Mouse (Mus musculus): Measurements from ENCODE around the gene Tubg1.

The Tubg1 gene

GRCm38 (mm10) chr11:101119761-101120544, at the start of gene Tubg1, which contains the start of gene Retreg3:
Gene Tubg1 (plus strand): TSS chr11:101119938.
Gene Retreg3 (minus strand): TSS chr11:101119893.
- DNase-seq (ENCODE audit: low spot score) = peak; percentile 99

GRCm38 (mm10) chr11:101070189-101070527, 49.6 kb upstream of the Tubg1 start:
- no peak for DNase-seq (ENCODE audit: low spot score)

- no peak for DNase-seq (ENCODE audit: low spot score)
These were observed 48.8 kb upstream of the Tubg1 start for GRCm38 (mm10) chr11:101070987-101071386.

- DNase-seq (ENCODE audit: low spot score) = no peak
These were observed 47.8 kb upstream of the Tubg1 start for GRCm38 (mm10) chr11:101071810-101072428.

GRCm38 (mm10) chr11:101078121-101078520, 41.6 kb upstream of the Tubg1 start, which contains the start of gene Hsd17b1:
Gene Hsd17b1 (plus strand): TSS chr11:101078411.
- no peak for DNase-seq (ENCODE audit: low spot score)

GRCm38 (mm10) chr11:101079746-101080145, 40.0 kb upstream of the Tubg1 start:
- DNase-seq (ENCODE audit: low spot score) = peak; percentile 44

GRCm38 (mm10) chr11:101080421-101080820, 39.3 kb upstream of the Tubg1 start:
- DNase-seq (ENCODE audit: low spot score) = no peak

GRCm38 (mm10) chr11:101081659-101082058, 38.1 kb upstream of the Tubg1 start:
- no peak for DNase-seq (ENCODE audit: low spot score)

- peak; percentile 83 for DNase-seq (ENCODE audit: low spot score)
These were observed 37.3 kb upstream of the Tubg1 start, which contains the start of gene Coasy for GRCm38 (mm10) chr11:101082208-101083082. Gene Coasy (plus strand): TSS chr11:101082565.

- DNase-seq (ENCODE audit: low spot score) = no peak
These were observed 36.5 kb upstream of the Tubg1 start for GRCm38 (mm10) chr11:101083083-101083697.

- DNase-seq (ENCODE audit: low spot score) = no peak
These were observed 35.5 kb upstream of the Tubg1 start for GRCm38 (mm10) chr11:101084246-101084645.

- no peak for DNase-seq (ENCODE audit: low spot score)
These were observed 34.9 kb upstream of the Tubg1 start for GRCm38 (mm10) chr11:101084811-101085210.

- no peak for DNase-seq (ENCODE audit: low spot score)
These were observed 34.0 kb upstream of the Tubg1 start for GRCm38 (mm10) chr11:101085617-101086322.

GRCm38 (mm10) chr11:101086323-101086674, 33.4 kb upstream of the Tubg1 start:
- no peak for DNase-seq (ENCODE audit: low spot score)

- DNase-seq (ENCODE audit: low spot score) = peak; percentile 87
These were observed 32.7 kb upstream of the Tubg1 start, which contains the start of gene Mlx for GRCm38 (mm10) chr11:101086756-101087681. Gene Mlx (plus strand): TSS chr11:101087277.

- no peak for DNase-seq (ENCODE audit: low spot score)
These were observed 32.1 kb upstream of the Tubg1 start for GRCm38 (mm10) chr11:101087682-101088055.

- DNase-seq (ENCODE audit: low spot score) = no peak
These were observed 29.8 kb upstream of the Tubg1 start for GRCm38 (mm10) chr11:101089931-101090330.

- peak; percentile 20 for DNase-seq (ENCODE audit: low spot score)
These were observed 24.8 kb upstream of the Tubg1 start for GRCm38 (mm10) chr11:101094930-101095313.

- DNase-seq (ENCODE audit: low spot score) = peak; percentile 84
These were observed 24.3 kb upstream of the Tubg1 start, which contains the start of gene Psmc3ip for GRCm38 (mm10) chr11:101095314-101096024. Gene Psmc3ip (minus strand): TSS chr11:101095436.
